Mouse (Mus musculus) limb, embryonic 15.5 days (tissue): ENCODE measurements at regions not wholly inside any gene's neighbourhood (a gene's known extent, or its start where the extent isn't known, plus 50 kb on each side); places are given as distances from the start of the nearest gene placed in this dataset.

Experiments
- ATAC-seq: fragments of 200-750 bp; cut with Nextera tagmentation; 2 replicates; pipeline ENCODE4 v1.8.0; 2017; ENCODE audit warnings: low read depth, moderate TSS enrichment; ENCODE audit not compliant: insufficient number of reproducible peaks, low FRiP score, low TSS enrichment
- H3K27ac ChIP-seq: fragments of 300-500 bp; sonication (generic); 2 replicates; pipeline ENCODE4 v1.5.1; 2015; ENCODE audit warnings: moderate library complexity, mild to moderate bottlenecking, inconsistent platforms
- H3K27me3 ChIP-seq: fragments of 300-500 bp; sonication (generic); 2 replicates; pipeline ENCODE4 v1.6.1; 2015; ENCODE audit warnings: inconsistent platforms
- H3K36me3 ChIP-seq: fragments of 300-500 bp; sonication (generic); 2 replicates; pipeline ENCODE4 v1.6.1; 2015; ENCODE audit warnings: inconsistent platforms
- H3K4me1 ChIP-seq: fragments of 300-500 bp; sonication (generic); 2 replicates; pipeline ENCODE4 v1.6.1; 2015; ENCODE audit warnings: inconsistent platforms
- H3K4me2 ChIP-seq: fragments of 300-500 bp; sonication (generic); 2 replicates; pipeline ENCODE4 v1.6.1; 2015; ENCODE audit warnings: mild to moderate bottlenecking, inconsistent platforms
- H3K4me3 ChIP-seq: fragments of 300-500 bp; sonication (generic); 2 replicates; pipeline ENCODE4 v1.5.1; 2015; ENCODE audit warnings: mild to moderate bottlenecking, inconsistent platforms
- H3K9ac ChIP-seq: fragments of 300-500 bp; sonication (generic); 2 replicates; pipeline ENCODE4 v1.6.1; 2015; ENCODE audit warnings: inconsistent platforms
- H3K9me3 ChIP-seq: fragments of 300-500 bp; sonication (generic); 2 replicates; pipeline ENCODE4 v1.6.1; 2016; ENCODE audit warnings: inconsistent platforms
- WGBS: fragments of 180-500 bp; shearing (Covaris S2); methylation state at CpG from one replicate; pipeline ENCODE4 v1.1.7; 2015; 5-methylcytosine and 5-hydroxymethylcytosine counted together

- 82% methylated on average over 4 of the region's 4 CpGs for WGBS
- no peak for ATAC-seq
- no peaks in the 10 kb centered on the region for H3K27me3 ChIP-seq
- no peak overlapping the region for H3K4me2 ChIP-seq
- no peak overlapping the region for H3K4me3 ChIP-seq
- no peaks in the 10 kb centered on the region for H3K36me3 ChIP-seq
- H3K9ac ChIP-seq, result no peak overlapping the region
- H3K4me1 ChIP-seq, result no peaks in the 10 kb centered on the region
- H3K9me3 ChIP-seq, result no peaks in the 10 kb centered on the region
- no peak overlapping the region for H3K27ac ChIP-seq
Observed at GRCm38 (mm10) chr1:80025863-80026616, 165.1 kb upstream of the Serpine2 start.

DNA sequence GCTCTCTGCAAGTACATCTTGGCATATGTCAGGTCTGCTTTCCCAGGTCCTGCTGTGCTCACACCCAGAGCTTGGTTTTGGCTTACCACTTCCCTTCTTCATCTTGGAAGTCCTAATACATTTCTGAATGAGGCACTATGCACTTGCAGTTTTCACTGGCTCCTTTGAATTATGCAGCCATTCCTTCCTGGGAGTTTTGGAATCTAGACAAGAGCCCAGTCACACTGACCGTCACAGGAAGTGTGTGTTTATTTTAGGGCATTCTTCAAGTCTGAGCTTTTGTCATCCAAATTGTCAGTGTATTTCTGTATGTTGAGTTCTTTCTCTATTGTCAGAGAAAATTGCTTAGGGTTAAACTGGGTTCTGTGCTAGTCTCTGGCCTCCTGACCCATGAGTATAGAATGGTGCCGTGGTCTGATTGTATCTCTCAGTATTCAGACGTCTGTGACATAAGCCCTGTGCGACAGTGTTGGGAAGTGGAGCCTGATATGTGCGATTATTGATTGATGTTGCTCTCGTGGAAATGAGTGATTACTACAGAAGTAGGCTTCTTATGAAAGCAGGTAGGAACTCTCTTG is 162.6 kb upstream of the Serpine2 start:
- no peak for ATAC-seq
- no peak overlapping the region for H3K9ac ChIP-seq
- no peaks in the 10 kb centered on the region for H3K9me3 ChIP-seq
- 79% methylated on average over 6 of the region's 6 CpGs for WGBS
- no peaks in the 10 kb centered on the region for H3K27me3 ChIP-seq
- no peak overlapping the region for H3K4me3 ChIP-seq
- no peaks in the 10 kb centered on the region for H3K36me3 ChIP-seq
- no peak overlapping the region for H3K4me2 ChIP-seq
- no peak overlapping the region for H3K27ac ChIP-seq
- H3K4me1 ChIP-seq, result no peaks in the 10 kb centered on the region

DNA sequence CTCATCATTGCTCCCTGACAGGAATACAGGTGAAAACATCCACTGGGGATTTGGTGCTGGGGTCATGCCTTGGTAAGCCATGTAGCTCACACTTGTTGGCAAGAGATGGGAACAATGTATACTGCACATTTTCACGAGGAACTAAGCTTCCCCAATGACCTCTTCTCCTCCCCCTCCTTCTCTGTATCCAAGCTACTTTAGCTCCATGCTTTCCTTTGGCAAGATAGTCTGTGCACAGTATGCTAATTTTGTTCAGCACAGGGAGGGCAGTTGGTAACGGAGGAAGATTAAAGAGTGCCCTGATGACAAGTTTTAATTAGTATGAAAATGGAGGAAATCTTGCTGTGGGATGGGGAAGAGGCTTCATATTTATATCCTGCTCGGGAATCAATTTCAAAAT is 160.9 kb upstream of the Serpine2 start:
- H3K4me2 ChIP-seq, result no peak overlapping the region
- ATAC-seq, result no peak
- no peak overlapping the region for H3K4me3 ChIP-seq
- no peaks in the 10 kb centered on the region for H3K36me3 ChIP-seq
- no peaks in the 10 kb centered on the region for H3K9me3 ChIP-seq
- H3K27ac ChIP-seq, result no peak overlapping the region
- H3K4me1 ChIP-seq, result no peaks in the 10 kb centered on the region
- no peaks in the 10 kb centered on the region for H3K27me3 ChIP-seq
- H3K9ac ChIP-seq, result no peak overlapping the region
- WGBS, result 51% methylated on average over 3 of the region's 3 CpGs

DNA sequence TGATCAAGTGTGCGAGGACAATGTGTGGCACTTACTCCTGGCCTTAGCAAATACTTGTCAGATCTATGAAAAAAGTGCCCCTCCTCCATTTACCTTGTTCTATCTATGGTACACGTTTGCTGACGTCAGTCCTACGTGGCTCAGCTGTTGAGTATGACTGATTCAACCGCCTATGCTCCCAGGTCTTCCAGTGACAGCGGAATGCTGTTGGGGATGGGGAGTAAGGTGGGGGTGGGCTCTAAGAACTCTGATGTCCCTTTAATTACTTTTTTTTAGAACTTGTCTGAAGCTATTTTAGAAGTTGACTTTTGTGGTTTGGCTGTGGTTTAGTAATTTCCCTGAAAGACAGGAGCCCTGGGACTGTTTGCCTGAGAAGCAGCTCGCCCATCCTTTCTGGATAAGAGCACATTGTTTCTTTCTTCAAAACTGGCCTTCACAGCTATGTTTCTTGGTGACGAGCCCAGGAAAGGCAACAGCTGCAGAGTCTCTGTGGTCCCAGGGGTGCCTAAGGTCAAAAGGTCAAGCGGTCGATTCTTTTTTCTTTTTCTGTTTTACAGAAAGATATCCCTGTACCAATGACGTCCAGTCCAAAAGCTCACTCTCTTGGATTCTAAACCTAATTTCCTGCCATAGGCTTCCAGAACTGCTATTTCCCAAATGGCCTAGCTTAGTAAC is 157.5 kb upstream of the Serpine2 start:
- H3K4me2 ChIP-seq, result no peak overlapping the region
- no peak for ATAC-seq

DNA sequence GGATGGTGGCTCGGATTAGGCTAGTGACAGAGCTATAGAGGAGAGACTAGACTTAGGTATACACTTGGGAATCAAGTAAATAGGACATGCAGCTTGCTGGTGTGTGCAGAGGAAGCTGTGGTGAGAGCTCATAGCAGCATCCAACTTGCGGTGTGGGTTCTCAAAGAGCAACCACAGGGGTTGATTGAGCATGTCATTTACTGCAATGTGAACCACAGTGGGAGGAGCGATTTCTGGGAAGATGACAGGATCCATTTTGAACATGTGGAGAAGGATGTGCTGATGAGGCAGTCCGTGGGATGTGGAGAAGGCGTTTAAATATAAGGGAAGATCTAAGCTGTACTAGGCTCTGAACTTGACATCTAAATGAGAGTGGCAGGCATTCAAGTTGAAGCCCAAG is 154.5 kb upstream of the Serpine2 start:
- Histone ChIP-seq H3K9me3 (no peaks in the 10 kb centered on the region), H3K27me3 (no peaks in the 10 kb centered on the region), H3K27ac (no peak overlapping the region), H3K9ac (no peak overlapping the region), H3K36me3 (no peaks in the 10 kb centered on the region), H3K4me3 (no peak overlapping the region), H3K4me1 (no peaks in the 10 kb centered on the region), H3K4me2 (no peak overlapping the region)
- ATAC-seq, result no peak
- whole genome bisulfite sequencing, result 91% methylated on average over 5 of the region's 5 CpGs

More for the DNA sequence above, 157.5 kb upstream of the Serpine2 start:
- Histone ChIP-seq H3K9ac (no peak overlapping the region), H3K4me3 (no peak overlapping the region), H3K27ac (no peak overlapping the region; the same call in 1 of the 2 replicates), H3K4me1 (no peaks in the 10 kb centered on the region), H3K27me3 (no peaks in the 10 kb centered on the region), H3K9me3 (no peaks in the 10 kb centered on the region), H3K36me3 (no peaks in the 10 kb centered on the region)
- WGBS, result 66% methylated on average over 11 of the region's 11 CpGs

DNA sequence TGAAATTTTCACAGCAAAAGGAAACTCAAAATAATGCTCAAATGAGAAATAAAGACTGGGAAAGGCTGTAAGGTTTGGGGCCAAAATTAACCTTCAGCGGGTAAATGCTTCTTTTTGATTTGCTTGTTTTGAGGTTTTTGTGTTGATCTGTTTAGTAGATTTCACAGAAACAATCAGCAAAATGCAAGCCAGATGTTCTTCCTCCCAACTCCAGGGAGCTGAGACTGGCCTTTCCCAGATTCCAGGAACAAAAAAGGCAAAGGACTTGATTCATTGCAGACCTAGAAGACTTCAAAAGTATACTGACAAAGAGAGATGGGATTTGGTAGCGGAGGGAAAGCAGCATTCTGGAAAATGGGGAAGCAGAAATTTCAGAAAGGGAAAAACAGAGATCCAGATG is 153.6 kb upstream of the Serpine2 start:
- H3K27ac ChIP-seq, result no peak overlapping the region
- no peak overlapping the region for H3K4me2 ChIP-seq

GRCm38 (mm10) chr1:80010724-80011123 is 149.7 kb upstream of the Serpine2 start:
- no peak overlapping the region for H3K9ac ChIP-seq
- no peak overlapping the region for H3K4me3 ChIP-seq
- ATAC-seq, result no peak
- H3K36me3 ChIP-seq, result no peaks in the 10 kb centered on the region
- no peaks in the 10 kb centered on the region for H3K4me1 ChIP-seq
- H3K27ac ChIP-seq, result no peak overlapping the region
- WGBS, result 38% methylated on average over 4 of the region's 4 CpGs
- H3K9me3 ChIP-seq, result no peaks in the 10 kb centered on the region
- H3K27me3 ChIP-seq, result no peaks in the 10 kb centered on the region
- H3K4me2 ChIP-seq, result no peak overlapping the region

More for the DNA sequence above, 153.6 kb upstream of the Serpine2 start:
- WGBS, result 47% methylated on average over 2 of the region's 2 CpGs
- no peak overlapping the region for H3K4me3 ChIP-seq
- H3K9me3 ChIP-seq, result no peaks in the 10 kb centered on the region
- H3K4me1 ChIP-seq, result no peaks in the 10 kb centered on the region
- H3K9ac ChIP-seq, result no peak overlapping the region
- ATAC-seq, result no peak
- H3K27me3 ChIP-seq, result no peaks in the 10 kb centered on the region
- no peaks in the 10 kb centered on the region for H3K36me3 ChIP-seq

GRCm38 (mm10) chr1:79999081-79999480 is 138.1 kb upstream of the Serpine2 start:
- H3K4me3 ChIP-seq, result no peak overlapping the region
- ATAC-seq, result no peak
- no peaks in the 10 kb centered on the region for H3K36me3 ChIP-seq
- no peak overlapping the region for H3K4me2 ChIP-seq
- 68% methylated on average over 11 of the region's 11 CpGs for WGBS
- no peak overlapping the region for H3K27ac ChIP-seq
- peaks cover 10% of the 10 kb centered on the region; the same call in 1 of the 2 replicates for H3K4me1 ChIP-seq
- H3K9me3 ChIP-seq, result no peaks in the 10 kb centered on the region
- H3K27me3 ChIP-seq, result no peaks in the 10 kb centered on the region
- no peak overlapping the region for H3K9ac ChIP-seq

GRCm38 (mm10) chr1:79997911-79998310 is 136.9 kb upstream of the Serpine2 start:
- 90% methylated on average over 10 of the region's 10 CpGs for WGBS

GRCm38 (mm10) chr1:79997456-79997855 is 136.5 kb upstream of the Serpine2 start:
- ATAC-seq, result no peak
- H3K27me3 ChIP-seq, result no peaks in the 10 kb centered on the region
- H3K4me2 ChIP-seq, result no peak overlapping the region
- H3K4me3 ChIP-seq, result no peak overlapping the region
- no peaks in the 10 kb centered on the region for H3K9me3 ChIP-seq
- H3K36me3 ChIP-seq, result no peaks in the 10 kb centered on the region
- peaks cover 10% of the 10 kb centered on the region; the same call in 1 of the 2 replicates for H3K4me1 ChIP-seq
- WGBS, result 96% methylated on average over 6 of the region's 6 CpGs
- no peak overlapping the region for H3K9ac ChIP-seq
- H3K27ac ChIP-seq, result no peak overlapping the region

More at GRCm38 (mm10) chr1:79997911-79998310, 136.9 kb upstream of the Serpine2 start:
- ATAC-seq, result no peak
- peaks cover 10% of the 10 kb centered on the region; the same call in 1 of the 2 replicates for H3K4me1 ChIP-seq
- no peaks in the 10 kb centered on the region for H3K36me3 ChIP-seq
- H3K27me3 ChIP-seq, result no peaks in the 10 kb centered on the region
- H3K4me2 ChIP-seq, result no peak overlapping the region
- H3K9me3 ChIP-seq, result no peaks in the 10 kb centered on the region
- no peak overlapping the region for H3K9ac ChIP-seq
- H3K27ac ChIP-seq, result no peak overlapping the region
- H3K4me3 ChIP-seq, result no peak overlapping the region

GRCm38 (mm10) chr1:79984721-79985120 is 123.7 kb upstream of the Serpine2 start:
- Histone ChIP-seq H3K4me2 (no peak overlapping the region), H3K36me3 (no peaks in the 10 kb centered on the region), H3K9me3 (no peaks in the 10 kb centered on the region), H3K27ac (no peak overlapping the region), H3K27me3 (no peaks in the 10 kb centered on the region), H3K9ac (no peak overlapping the region), H3K4me1 (peaks cover 8% of the 10 kb centered on the region; the same call in 1 of the 2 replicates), H3K4me3 (no peak overlapping the region)
- 71% methylated on average over 3 of the region's 3 CpGs for WGBS
- ATAC-seq, result no peak

GRCm38 (mm10) chr1:79982678-79983280 is 121.8 kb upstream of the Serpine2 start:
- no peaks in the 10 kb centered on the region for H3K27me3 ChIP-seq
- WGBS, result 29% methylated on average over 13 of the region's 13 CpGs
- no peak overlapping the region for H3K9ac ChIP-seq
- no peak overlapping the region for H3K27ac ChIP-seq
- no peaks in the 10 kb centered on the region for H3K36me3 ChIP-seq
- no peak for ATAC-seq
- peaks cover 17% of the 10 kb centered on the region for H3K4me1 ChIP-seq
- H3K9me3 ChIP-seq, result no peaks in the 10 kb centered on the region
- no peak overlapping the region for H3K4me3 ChIP-seq
- no peak overlapping the region for H3K4me2 ChIP-seq
